Mouse (Mus musculus) small intestine, adult 2 months (tissue): ENCODE measurements around the gene Itga5.

Experiments used
- CTCF ChIP-seq: fragments of 200-500 bp; IDR thresholded peaks from 2 replicates; pipeline ENCODE4 v1.5.1; 2012; ENCODE audit warnings: low read depth, mild to moderate bottlenecking, control low read depth, inconsistent platforms, low read length, moderate library complexity, mixed read lengths; ENCODE audit not compliant: insufficient replicate concordance, insufficient read length; ENCODE audit errors: extremely low read depth
- POLR2A ChIP-seq: fragments of 200-500 bp; IDR thresholded peaks from 2 replicates; pipeline ENCODE4 v1.6.1; 2012; ENCODE audit warnings: low read depth, mild to moderate bottlenecking, control low read depth, inconsistent platforms, low read length, moderate library complexity

GRCm38 (mm10) chr15:103339961-103340337, 26.6 kb downstream of the Itga5 start, which contains the start of gene Zfp385a:
- TF ChIP-seq CTCF (no peak), POLR2A (no peak)
